Mouse (Mus musculus) megakaryocyte progenitor cell, adult 5-6 weeks (primary cell): Measurements from ENCODE around the gene Xlr4c. TPM values are rescaled to one million over a fixed set of nuclear protein-coding genes. Genes with fewer than 3 reads are reported as not detected.
"Not testable (repeated sequence)": the region's sequence is repeated elsewhere in the genome, so short reads cannot be mapped to it uniquely, and the experiment has no call there.

Source experiments
- ATAC-seq: replicated peaks from 2 replicates; pipeline ENCODE4 v1.8.0; 2016; ENCODE audit warnings: mild to moderate bottlenecking, moderate TSS enrichment, inconsistent platforms; ENCODE audit not compliant: poor library complexity
- total RNA-seq, 2 experiments: library from RNA; stranded (forward) in 1 of 2; stranded (reverse) in 1 of 2; fragments of 157-497, 149-512 nt in 1 of 2; fragments of 200-1000 nt in 1 of 2; gene quantifications; 2 replicates each; pipeline versions ENCODE4 v1.2.3 to v1.2.4; 2015 to 2017

The Xlr4c gene
- total RNA-seq (2015) (4.2 and 16.7 TPM in 2 replicates), total RNA-seq (2017) (10.1 and 11.2 TPM in 2 replicates)

GRCm38 (mm10) chrX:73242821-73243325 is at the start of gene Xlr4c:
TSS of gene Xlr4c (minus strand) at chrX:73243130.
- ATAC-seq: not testable (repeated sequence)

GRCm38 (mm10) chrX:73265270-73265669 is 22.3 kb upstream of the Xlr4c start, which contains the start of gene Xlr3c:
TSS of gene Xlr3c (minus strand) at chrX:73265390.
- not testable (repeated sequence) for ATAC-seq

- not testable (repeated sequence) for ATAC-seq
Observed at GRCm38 (mm10) chrX:73262428-73262827, 19.5 kb upstream of the Xlr4c start.

GRCm38 (mm10) chrX:73229288-73229687 is 13.6 kb downstream of the Xlr4c start:
- no peak for ATAC-seq

GRCm38 (mm10) chrX:73228606-73229214 is 14.2 kb downstream of the Xlr4c start:
- ATAC-seq: peak; percentile 56

- ATAC-seq: peak; percentile 92
Observed at GRCm38 (mm10) chrX:73227914-73228605, 14.9 kb downstream of the Xlr4c start, which contains the start of gene F8a. TSS of gene F8a (plus strand) at chrX:73228291.

GRCm38 (mm10) chrX:73225365-73225764 is 17.6 kb downstream of the Xlr4c start:
- ATAC-seq: no peak

GRCm38 (mm10) chrX:73213819-73214564 is 28.9 kb downstream of the Xlr4c start, which contains the start of gene Xlr4b:
TSS of gene Xlr4b (plus strand) at chrX:73214333.
- ATAC-seq: peak; percentile 34; the same call in 1 of the 2 replicates

- peak; percentile 69 for ATAC-seq
Observed at GRCm38 (mm10) chrX:73191934-73192333, 51.0 kb downstream of the Xlr4c start, which contains the start of gene Xlr3b. TSS of gene Xlr3b (plus strand) at chrX:73192207.

Other genes with a start within 250 kb of the Xlr4c start
- not detected in 2 replicates for gene Pnma5, start 206.0 kb downstream of the Xlr4c start, total RNA-seq (2015)
- gene Pnma5, start 206.0 kb downstream of the Xlr4c start, total RNA-seq (2017): not detected in 2 replicates
- gene Pnma3, start 178.3 kb downstream of the Xlr4c start, total RNA-seq (2015): not detected in 2 replicates
- not detected in 2 replicates for gene Pnma3, start 178.3 kb downstream of the Xlr4c start, total RNA-seq (2017)
- gene Xlr4a, start 160.7 kb downstream of the Xlr4c start, total RNA-seq (2015): 15.1 and 18.9 TPM in 2 replicates
- 11.6 and 18.2 TPM in 2 replicates for gene Xlr4a, start 160.7 kb downstream of the Xlr4c start, total RNA-seq (2017)
- 0.93 and 3.3 TPM in 2 replicates for gene Xlr3a, start 146.0 kb downstream of the Xlr4c start, total RNA-seq (2015)
- gene Xlr3a, start 146.0 kb downstream of the Xlr4c start, total RNA-seq (2017): 0.50 and 1.6 TPM in 2 replicates
- not detected in 2 replicates for gene Gm14685, start 126.1 kb downstream of the Xlr4c start, total RNA-seq (2015)
- gene Gm14685, start 126.1 kb downstream of the Xlr4c start, total RNA-seq (2017): not detected in 2 replicates
- gene Xlr5b, start 94.3 kb downstream of the Xlr4c start, total RNA-seq (2015): not detected in 2 replicates
- not detected in 2 replicates for gene Xlr5b, start 94.3 kb downstream of the Xlr4c start, total RNA-seq (2017)
- not detected in 2 replicates for gene DXBay18, start 93.7 kb downstream of the Xlr4c start, total RNA-seq (2015)
- gene DXBay18, start 93.7 kb downstream of the Xlr4c start, total RNA-seq (2017): not detected in 2 replicates
- gene Spin2d, start 66.1 kb downstream of the Xlr4c start, total RNA-seq (2015): not detected in 2 replicates
- gene Spin2d, start 66.1 kb downstream of the Xlr4c start, total RNA-seq (2017): not detected in 2 replicates
- gene Xlr3b, start 50.9 kb downstream of the Xlr4c start, total RNA-seq (2015): 7.7 and 8.5 TPM in 2 replicates
- gene Xlr3b, start 50.9 kb downstream of the Xlr4c start, total RNA-seq (2017): 6.2 and 8.8 TPM in 2 replicates
- gene Xlr4b, start 28.8 kb downstream of the Xlr4c start, total RNA-seq (2015): 16.7 and 22.3 TPM in 2 replicates
- gene Xlr4b, start 28.8 kb downstream of the Xlr4c start, total RNA-seq (2017): 15.1 and 18.7 TPM in 2 replicates
- gene F8a, start 14.8 kb downstream of the Xlr4c start, total RNA-seq (2015): 4.1 and 5.6 TPM in 2 replicates
- gene F8a, start 14.8 kb downstream of the Xlr4c start, total RNA-seq (2017): 2.6 and 2.8 TPM in 2 replicates
- not detected in 2 replicates for gene Xlr3c, start 22.3 kb upstream of the Xlr4c start, total RNA-seq (2015)
- not detected in 2 replicates for gene Xlr3c, start 22.3 kb upstream of the Xlr4c start, total RNA-seq (2017)
- not detected in 2 replicates for gene Xlr5a, start 49.8 kb upstream of the Xlr4c start, total RNA-seq (2015)
- not detected in 2 replicates for gene Xlr5a, start 49.8 kb upstream of the Xlr4c start, total RNA-seq (2017)
- not detected in 2 replicates for gene Xlr5c, start 49.8 kb upstream of the Xlr4c start, total RNA-seq (2015)
- not detected in 2 replicates for gene Xlr5c, start 49.8 kb upstream of the Xlr4c start, total RNA-seq (2017)
- gene Gm45015, start 93.7 kb upstream of the Xlr4c start, total RNA-seq (2015): not detected in 2 replicates
- gene Gm45015, start 93.7 kb upstream of the Xlr4c start, total RNA-seq (2017): not detected in 2 replicates
- 9.1 and 10.4 TPM in 2 replicates for gene Zfp275, start 99.5 kb upstream of the Xlr4c start, total RNA-seq (2015)
- 6.0 and 8.8 TPM in 2 replicates for gene Zfp275, start 99.5 kb upstream of the Xlr4c start, total RNA-seq (2017)
- not detected in 2 replicates for gene Gm18336, start 155.6 kb upstream of the Xlr4c start, total RNA-seq (2015)
- gene Gm18336, start 155.6 kb upstream of the Xlr4c start, total RNA-seq (2017): not detected in 2 replicates
- not detected in 2 replicates for gene Zfp92, start 168.0 kb upstream of the Xlr4c start, total RNA-seq (2015)
- gene Zfp92, start 168.0 kb upstream of the Xlr4c start, total RNA-seq (2017): 0.14 TPM in 1 of 2 replicates, not detected in the other
- gene Trex2, start 192.2 kb upstream of the Xlr4c start, total RNA-seq (2015): not detected in 2 replicates
- gene Trex2, start 192.2 kb upstream of the Xlr4c start, total RNA-seq (2017): not detected in 2 replicates
- 27.1 and 34.7 TPM in 2 replicates for gene Haus7, start 215.9 kb upstream of the Xlr4c start, total RNA-seq (2015)
- gene Haus7, start 215.9 kb upstream of the Xlr4c start, total RNA-seq (2017): 48.9 and 63.1 TPM in 2 replicates
- gene Bgn, start 240.5 kb upstream of the Xlr4c start, total RNA-seq (2015): 1.3 and 1.4 TPM in 2 replicates
- gene Bgn, start 240.5 kb upstream of the Xlr4c start, total RNA-seq (2017): 0.30 TPM in 1 of 2 replicates, not detected in the other